Mouse (Mus musculus) B cell, adult 2 months (primary cell): ENCODE results near the gene Hspa4.
A peak's percentile ranks its signal among the peaks of the same experiment; 100 is the strongest.
"Not testable (repeated sequence)": the region's sequence is repeated elsewhere in the genome, so short reads cannot be mapped to it uniquely, and the experiment has no call there.

Experiments
- DNase-seq, 2 experiments: peaks; one replicate each; pipeline ENCODE4 v3.0.0; 2022

The Hspa4 gene

GRCm38 (mm10) chr11:53300330-53301166, at the start of gene Hspa4:
Gene Hspa4, minus strand, starts transcription at chr11:53300457.
- peak; percentile 95 to 96 for DNase-seq

DNA sequence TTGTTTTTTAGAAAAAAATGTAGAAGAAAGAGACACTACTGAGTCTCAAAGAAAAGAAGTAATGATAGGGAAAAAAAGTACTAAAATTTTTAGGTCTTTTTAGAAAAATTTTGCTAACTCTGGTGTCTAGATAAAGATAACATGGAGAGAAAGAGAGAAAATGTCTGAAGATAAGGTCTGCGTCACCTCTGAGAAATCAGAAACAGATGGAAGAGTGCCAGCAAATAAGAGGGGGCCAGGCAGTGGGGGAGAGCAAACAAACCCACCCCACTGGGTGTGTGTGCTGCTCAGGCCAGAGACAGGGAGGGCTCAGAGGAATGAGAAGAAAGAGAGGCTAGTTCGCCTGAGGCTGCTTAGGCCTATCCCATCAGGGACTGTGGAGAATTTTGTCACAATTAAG, 45.5 kb upstream of the Hspa4 start:
- DNase-seq = no peak

GRCm38 (mm10) chr11:53345328-53345727, 45.1 kb upstream of the Hspa4 start:
- no peak for DNase-seq

- peak; percentile 62 to 67 for DNase-seq
These were observed 42.5 kb upstream of the Hspa4 start for GRCm38 (mm10) chr11:53342711-53343110.

DNA sequence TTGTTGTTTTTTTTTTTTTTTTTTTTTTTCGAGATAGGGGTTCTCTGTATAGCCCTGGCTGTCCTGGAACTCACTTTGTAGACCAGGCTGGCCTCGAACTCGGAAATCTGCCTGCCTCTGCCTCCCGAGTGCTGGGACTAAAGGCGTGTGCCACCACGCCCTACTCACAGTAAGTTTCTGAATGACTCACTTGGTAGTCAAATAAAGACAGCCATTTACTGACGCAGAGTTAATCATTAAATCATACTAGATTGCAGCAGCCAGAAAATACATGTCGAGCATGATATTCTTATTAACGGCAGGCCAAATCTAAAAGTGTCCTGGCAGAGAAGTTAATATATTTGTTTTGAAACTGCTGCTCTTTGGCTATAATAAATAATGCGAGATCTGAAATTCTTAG, 40.8 kb upstream of the Hspa4 start:
- DNase-seq = not testable (repeated sequence)

DNA sequence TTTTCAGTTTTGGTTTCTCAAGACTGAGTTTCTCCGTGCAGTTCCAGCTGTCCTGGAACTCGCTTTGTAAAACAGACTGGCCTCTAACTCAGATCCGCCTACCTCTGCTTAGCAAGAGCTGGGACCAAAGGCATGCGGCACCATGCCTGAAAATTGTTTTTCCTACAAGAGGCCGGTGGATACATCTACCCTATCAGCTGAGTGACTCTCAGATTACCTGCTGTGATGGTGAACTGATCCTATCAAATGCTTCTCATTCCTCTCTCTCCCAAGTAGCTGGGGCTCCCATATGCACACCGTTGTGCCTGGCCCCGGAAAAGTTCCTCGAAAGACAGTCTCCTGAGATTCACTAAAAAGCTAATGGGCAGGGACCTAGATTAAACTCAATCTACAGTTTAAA, 37.4 kb upstream of the Hspa4 start:
- DNase-seq = no peak

DNA sequence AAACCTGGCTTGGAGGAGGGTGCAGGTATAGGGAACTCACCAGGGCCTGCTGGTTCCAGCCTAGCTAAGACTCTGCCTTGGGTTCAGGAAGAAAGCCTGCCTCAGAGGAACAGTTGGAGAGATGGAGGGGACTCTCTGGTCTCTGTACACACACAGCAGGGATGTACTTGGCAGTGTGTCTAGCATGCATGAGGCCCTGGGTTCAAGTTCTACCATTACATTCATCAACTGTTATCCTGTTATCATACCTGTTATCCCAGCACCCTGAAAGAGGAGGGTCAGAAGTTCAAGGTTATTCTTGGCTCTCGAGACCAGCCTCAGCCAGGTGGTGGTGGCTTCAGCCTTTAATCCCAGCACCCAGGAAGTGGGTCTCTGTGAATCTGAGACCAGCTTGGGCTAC, 36.7 kb upstream of the Hspa4 start:
- no peak for DNase-seq

GRCm38 (mm10) chr11:53336182-53336571, 35.9 kb upstream of the Hspa4 start:
- no peak for DNase-seq

DNA sequence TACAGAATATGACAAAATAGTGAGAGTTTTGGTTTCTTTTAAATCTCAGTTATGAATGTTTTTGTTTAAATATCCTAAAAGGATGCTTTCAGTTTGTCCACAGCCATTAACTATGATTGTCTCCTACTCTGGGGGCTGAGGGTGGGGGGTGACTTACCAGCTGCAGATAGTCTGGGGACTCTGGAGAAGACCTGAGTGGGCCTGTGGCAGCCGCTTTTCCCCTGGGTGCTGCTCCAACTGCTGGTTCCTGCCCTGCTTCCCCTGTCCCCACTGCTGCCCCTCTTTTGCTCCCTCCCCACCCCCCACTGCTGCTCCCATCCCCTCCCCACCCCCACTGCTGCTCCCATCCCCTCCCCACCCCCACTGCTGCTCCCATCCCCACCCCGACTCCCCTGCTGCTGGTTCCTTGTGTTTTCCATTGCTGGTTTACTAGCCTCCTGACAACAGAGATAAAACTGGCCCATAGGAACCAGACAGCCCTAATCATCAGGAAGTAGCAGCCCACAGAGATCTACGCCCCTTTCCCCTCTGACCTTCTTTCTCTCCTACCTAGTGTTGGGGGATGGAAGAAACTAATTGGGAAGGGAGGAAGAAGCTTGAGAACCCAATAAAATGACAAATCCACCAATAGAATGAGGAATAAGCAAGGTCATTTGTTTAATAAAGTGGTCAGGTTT, 35.4 kb upstream of the Hspa4 start:
- DNase-seq = no peak

- no peak for DNase-seq
These were observed 31.9 kb upstream of the Hspa4 start for GRCm38 (mm10) chr11:53332076-53332680.

- DNase-seq = no peak
These were observed 30.9 kb upstream of the Hspa4 start for GRCm38 (mm10) chr11:53331121-53331520.

GRCm38 (mm10) chr11:53330325-53330724, 30.1 kb upstream of the Hspa4 start:
- no peak for DNase-seq

DNA sequence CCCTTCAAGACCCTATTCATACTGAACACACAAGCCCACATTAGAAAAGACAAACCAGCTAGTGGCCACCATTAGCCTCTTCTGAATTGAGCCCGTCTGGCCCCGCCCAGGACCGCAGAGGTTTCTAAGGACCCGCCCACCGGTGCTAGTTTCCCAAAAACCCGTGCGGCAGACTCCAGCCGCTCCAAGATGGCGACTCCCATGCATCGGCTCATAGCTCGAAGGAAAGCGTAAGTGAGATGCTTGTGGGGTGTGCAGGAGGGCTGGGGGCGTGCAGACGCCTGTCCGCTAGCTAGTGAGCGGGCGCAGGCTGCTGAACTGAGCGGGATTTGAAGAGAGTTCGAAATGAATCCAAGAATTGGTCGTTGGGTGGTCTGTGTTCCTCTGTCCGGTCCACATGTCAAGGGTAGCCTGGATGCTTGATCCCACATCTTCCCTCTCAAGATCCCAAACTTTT, 24.3 kb upstream of the Hspa4 start, which contains the start of gene Zcchc10:
Gene Zcchc10, plus strand, starts transcription at position 168 of the 457 bp plus-strand sequence.
- DNase-seq = peak; percentile 93 to 95

DNA sequence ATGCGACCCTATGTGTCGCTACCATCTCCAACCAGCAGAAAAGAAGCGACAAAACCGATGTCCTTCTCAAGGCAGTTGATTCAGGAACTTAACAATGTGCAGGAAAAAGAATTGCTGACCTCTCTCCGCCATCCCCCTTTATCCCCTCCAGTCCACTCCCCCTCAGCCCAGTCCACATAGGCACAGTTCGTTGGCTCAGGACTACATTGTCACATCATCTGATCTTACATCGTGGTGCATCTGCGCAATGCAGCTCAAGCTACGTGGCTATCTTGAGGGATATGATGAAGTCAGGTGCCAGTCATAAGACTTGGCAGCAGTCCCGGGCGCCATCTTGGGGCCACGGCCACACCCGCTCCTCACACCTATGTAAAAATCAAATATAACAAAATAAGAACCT, 19.6 kb upstream of the Hspa4 start:
- DNase-seq = not testable (repeated sequence)

- DNase-seq = not testable (repeated sequence)
These were observed 18.3 kb upstream of the Hspa4 start for GRCm38 (mm10) chr11:53318568-53318967.

DNA sequence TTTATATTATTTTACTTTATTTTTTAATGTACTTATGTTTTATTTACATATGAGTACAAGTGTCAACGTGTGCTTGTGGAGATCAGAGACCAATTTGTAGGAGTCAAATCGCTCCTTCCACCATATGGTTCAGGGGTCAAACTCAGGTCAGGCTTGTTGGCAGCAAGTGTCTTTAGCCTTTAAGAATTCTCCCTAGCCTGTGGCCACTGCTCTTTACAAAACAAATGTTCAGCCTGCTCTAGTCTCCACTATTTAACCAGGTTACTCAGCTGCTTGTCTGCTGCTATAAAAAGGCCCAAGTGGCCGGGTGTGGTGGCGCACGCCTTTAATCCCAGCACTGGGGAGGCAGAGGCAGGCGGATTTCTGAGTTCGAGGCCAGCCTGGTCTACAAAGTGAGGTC, 17.8 kb upstream of the Hspa4 start:
- no peak for DNase-seq

DNA sequence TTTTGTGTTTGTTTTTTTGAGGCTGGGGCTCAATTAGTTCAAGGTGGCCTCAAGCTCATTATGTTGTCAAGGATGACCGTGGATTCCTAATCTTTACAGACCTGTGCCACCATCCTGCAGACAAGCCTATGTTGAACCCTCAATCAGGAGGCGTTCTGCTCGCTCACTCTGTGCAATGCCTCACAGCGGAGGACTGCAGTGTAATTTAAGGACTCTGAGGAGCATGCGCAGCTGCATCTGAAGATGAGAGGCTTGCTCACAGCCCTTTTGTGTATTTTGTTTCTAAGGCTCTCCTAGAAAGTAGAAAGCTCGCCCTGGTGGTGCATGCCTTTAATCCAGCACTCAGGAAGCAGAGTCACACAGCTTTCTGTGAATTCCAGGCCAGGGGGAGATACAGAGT, 16.7 kb upstream of the Hspa4 start:
- no peak for DNase-seq

DNA sequence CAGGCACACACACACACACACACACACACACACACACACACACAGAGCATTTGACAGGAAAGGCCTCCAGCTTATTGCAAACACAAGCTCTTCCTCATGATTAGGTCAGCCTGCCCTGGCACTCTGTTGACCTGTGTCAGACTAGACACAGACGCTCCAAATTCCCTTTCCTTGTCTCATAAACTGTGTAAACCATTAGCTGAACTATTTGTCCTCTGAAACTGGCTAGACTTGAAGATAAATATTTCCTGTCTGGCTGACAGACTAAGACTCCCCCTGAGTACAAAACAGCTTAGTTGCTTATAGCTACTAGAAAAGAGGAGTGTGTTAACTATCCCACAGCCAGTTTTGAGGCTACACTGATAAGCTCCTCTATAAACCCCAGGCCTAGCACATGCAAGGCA, 14.5 kb upstream of the Hspa4 start:
- DNase-seq = no peak

DNA sequence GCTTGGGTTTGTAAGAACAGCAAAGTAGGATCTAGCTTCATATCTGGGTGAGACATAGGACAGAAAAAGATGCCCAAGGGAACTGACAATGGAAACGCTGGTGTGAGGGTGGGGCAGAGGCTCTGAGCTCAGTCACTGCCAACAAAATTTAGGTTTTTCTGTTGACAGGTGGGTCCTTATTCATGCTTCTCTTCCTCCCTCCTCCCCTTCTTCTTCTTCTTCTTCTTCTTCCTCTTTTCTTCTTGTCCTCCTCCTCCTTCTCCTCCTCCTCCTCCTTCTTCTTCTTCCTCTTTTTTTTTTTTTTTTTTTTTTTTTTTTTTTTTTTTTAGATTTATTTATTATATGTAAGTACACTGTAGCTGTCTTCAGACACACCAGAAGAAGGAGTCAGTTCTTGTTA, 12.6 kb upstream of the Hspa4 start:
- not testable (repeated sequence) for DNase-seq

DNA sequence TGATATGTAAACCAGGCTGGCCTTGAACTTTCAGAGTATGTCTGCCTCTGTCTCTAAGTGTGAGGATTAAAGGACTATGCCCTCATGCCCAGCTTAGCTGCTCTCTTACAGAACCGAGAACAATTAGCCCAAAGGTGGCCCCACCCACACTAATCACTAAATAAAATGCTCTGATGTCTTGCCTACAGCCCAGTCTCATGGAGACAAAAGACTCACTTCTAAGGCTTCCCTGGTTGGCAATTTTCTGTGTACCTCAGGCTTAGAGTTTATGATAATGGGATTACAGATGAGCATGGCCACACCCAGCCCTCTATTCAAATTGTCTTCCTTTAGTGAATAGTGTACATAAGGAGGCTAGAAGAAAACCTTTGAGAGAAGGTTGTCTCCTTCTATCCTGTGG, 11.1 kb upstream of the Hspa4 start:
- no peak for DNase-seq

DNA sequence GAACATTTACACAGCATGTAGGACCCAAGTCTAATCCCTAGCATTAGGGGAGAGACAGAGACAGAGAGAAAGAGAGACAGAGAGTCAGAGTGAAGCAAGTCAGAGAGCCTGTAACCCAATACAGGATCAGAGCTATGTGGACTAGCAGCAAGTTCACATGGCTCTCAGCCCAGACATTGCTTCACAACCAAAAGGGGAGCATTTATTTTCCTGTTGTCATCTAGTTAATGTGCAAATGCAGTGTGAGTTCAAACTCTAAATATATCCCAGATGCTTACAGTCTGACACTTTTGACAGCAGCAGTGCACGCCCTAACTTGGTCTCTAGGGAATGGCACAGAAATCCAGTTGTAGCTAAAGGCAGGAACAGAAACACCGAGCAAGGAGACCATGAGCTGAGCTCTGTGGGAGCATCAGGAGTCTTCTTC, 8.6 kb upstream of the Hspa4 start:
- peak; percentile 14 to 20 for DNase-seq

- DNase-seq = no peak
These were observed 8.1 kb upstream of the Hspa4 start for GRCm38 (mm10) chr11:53308251-53308864.

DNA sequence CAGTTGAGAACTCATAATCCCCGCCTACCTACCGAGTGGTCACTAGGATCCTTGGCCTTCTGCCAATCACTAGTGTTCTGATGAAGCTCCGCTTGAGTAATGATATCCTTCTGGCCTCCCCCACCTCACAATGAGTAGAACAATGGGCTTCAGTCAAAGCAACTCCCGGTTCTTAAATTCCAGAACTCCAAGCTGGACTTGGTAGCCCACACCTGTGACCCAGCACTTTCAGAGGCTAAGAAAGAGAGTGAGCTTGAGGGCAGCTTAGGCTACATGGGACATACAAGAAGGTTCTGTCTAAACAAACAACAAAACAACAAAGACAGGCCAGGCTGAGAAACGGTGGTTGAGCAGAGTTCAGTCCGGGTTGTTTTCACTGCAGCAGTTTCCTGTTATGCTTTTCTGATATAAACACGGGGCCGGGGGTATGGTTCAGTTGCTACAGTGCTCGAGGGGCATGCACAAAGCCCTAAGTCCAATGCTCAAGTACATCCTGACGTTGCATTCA, 7.4 kb upstream of the Hspa4 start:
- peak; percentile 36 to 38 for DNase-seq
